Mouse (Mus musculus) spleen, adult 2 months (tissue): ENCODE data around the gene Acot3.

Experiments
- CTCF ChIP-seq: fragments of 200-500 bp; IDR thresholded peaks from 2 replicates; pipeline ENCODE4 v1.5.1; 2011; ENCODE audit warnings: mild to moderate bottlenecking, inconsistent platforms; ENCODE audit not compliant: insufficient read depth, insufficient read length, insufficient replicate concordance; ENCODE audit errors: extremely low read depth
- POLR2A ChIP-seq: fragments of 200-500 bp; IDR thresholded peaks from 2 replicates; pipeline ENCODE4 v1.6.1; 2011; ENCODE audit warnings: low read depth, low read length, inconsistent platforms

GRCm38 (mm10) chr12:84063228-84063627 lies 11.3 kb downstream of the Acot3 start:
- TF ChIP-seq CTCF (no peak), POLR2A (no peak)
